Mouse (Mus musculus) Muller cell, postnatal 12 days (primary cell): ENCODE results near the gene Baiap2l2.

Source experiments
- DNase-seq: peaks from one replicate; pipeline ENCODE4 v3.0.0-alpha.2; 2015; ENCODE audit errors: inconsistent ontology term

Gene Baiap2l2

DNA sequence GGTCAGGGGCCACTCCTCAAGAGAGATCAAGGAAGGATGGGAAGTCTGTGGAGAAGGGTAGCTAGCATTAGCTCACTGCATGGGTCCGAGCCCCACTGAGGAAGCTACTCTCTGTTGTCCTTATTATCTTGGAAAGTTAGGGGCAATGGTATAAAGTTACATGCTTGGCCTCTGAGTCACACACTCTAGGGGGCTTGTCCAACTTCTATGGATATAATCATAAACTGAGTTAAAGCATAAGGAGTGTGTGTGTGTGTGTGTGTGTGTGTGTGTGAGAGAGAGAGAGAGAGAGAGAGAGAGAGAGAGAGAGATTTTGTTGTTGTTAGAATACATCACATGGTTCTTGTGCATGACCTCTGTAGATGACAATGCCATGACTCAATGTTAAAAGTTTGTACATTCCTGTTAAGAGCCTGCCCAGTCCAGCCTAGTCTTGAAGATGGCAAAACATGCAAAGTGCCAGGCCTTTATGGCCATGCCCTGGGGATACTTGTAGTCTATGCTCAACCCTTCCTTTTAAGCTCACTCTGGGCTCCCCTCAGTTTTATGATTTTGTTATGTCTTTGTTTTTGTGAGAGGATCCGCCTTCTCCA, 14.3 kb upstream of the Baiap2l2 start:
- peak; percentile 40 for DNase-seq

DNA sequence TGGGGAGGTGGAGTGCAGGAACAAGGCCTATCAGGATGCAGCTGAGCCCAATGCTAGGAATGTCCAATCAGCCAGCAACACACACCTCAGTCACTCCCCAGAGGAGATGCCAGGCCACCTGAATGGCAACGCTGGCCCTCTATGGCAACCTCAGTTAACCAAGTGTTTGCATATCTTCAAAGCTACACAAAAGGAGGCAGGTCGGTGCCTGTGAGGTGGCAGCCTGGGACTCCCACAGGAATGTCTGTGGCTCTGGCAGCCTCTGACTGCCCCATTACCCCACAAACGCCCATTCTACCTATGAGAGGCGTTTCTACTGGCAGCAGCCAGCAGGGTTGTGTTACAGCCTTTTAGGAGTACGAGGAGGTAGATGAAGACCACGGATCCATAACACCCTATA, 13.2 kb upstream of the Baiap2l2 start:
- DNase-seq, result no peak

DNA sequence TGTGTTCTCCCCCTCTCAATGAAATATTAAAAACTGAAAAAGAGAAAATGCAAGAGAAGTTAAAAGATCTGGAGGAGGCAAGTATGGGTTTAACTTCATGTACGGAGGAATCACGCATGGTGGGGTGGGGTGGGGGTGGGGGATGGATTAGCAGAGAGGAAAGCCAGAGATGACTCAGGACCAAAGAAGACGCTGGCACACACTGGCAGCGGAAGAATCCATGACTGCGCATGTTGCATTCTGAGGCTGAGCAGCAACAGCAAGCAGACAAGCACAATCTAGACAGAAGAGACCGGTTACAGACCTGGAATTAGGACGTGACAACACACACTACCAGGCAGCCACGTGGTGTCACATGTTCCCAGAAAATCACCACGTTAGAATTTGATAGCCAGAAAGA, 7.4 kb upstream of the Baiap2l2 start:
- no peak for DNase-seq

- DNase-seq, result no peak
These were observed 5.0 kb upstream of the Baiap2l2 start for GRCm38 (mm10) chr15:79290340-79290739.

GRCm38 (mm10) chr15:79289441-79289840, 4.1 kb upstream of the Baiap2l2 start:
- no peak for DNase-seq

DNA sequence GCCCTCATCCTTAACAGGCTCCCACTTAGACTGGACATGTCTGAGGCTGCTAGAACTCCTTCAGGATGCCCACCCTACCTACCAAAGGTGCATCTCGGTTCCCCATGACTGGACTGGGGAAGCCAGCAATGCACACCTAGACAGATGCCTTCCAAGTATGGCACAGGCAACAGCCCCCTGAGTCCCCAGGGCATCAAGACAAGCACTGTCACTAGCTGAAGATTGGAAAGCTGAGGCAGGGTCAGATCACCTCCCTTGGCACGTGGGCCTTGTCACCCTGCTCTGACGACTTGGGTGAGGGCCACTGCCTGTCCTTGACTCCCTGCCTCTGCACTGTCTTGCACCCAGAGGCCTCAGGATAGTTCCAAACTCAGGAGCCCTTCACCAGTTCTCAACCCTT, 3.0 kb upstream of the Baiap2l2 start:
- DNase-seq, result no peak

DNA sequence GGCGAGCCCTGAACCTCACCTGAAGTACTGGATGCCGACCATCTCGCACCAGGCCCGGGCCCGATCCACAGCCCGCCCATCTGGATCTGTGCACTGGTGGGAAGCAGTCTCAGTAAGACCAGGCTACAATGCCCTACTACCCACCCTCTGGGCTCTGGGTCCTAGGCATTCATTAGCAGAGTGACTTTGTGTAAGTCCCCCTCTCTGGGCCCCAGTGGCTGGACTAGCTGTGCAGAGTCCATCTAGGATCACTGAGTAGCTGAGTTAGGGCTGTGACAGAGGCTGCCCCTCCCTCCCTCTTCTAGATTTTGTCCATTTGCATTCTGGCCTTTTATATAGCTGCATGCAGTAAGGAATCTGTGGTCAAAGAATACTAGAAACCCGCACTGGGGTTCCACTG, 1.8 kb upstream of the Baiap2l2 start:
- DNase-seq, result no peak

- DNase-seq, result no peak
These were observed 804 bp upstream of the Baiap2l2 start for GRCm38 (mm10) chr15:79286141-79286540.

DNA sequence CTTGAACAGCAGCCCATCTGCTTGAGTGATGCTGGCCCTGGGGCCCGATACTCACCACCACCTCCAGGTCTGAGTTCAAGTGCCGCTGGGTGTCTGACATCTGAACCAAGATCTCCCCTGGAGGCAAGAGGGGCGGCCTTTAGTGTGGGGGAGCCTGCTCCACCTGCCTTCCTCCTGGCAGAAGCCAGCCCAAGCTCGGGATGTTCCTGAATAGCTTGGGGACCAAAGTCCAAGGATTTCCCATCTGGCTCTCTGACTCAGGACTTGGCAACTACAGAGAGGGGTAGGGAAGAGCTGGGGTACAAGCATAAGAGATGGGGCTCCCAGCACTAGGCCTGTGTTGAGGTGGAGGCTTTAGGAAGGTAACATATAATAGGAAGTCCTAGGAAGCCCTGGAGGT, 2.0 kb downstream of the Baiap2l2 start:
- DNase-seq, result no peak

- no peak for DNase-seq
These were observed 2.9 kb downstream of the Baiap2l2 start for GRCm38 (mm10) chr15:79282434-79282833.

DNA sequence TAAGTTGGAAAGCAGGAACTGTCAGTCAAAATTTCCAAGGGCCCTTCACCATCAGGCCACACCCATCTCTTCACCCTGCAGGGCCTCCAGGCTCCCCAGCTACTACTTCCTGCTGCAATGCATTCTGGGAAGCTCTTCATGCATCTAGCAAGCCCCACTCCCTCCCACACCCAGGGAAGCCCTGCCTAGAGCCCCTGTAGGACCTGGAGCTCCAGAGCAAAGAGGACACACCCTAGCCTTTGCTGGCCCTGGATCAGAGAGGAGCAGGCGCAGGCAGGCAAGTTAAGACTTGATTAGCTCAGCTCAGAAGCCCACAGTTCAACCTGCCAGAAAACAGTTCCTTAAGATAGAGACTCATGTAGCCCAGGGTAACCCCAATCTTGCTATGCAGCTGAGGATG, 3.9 kb downstream of the Baiap2l2 start:
- no peak for DNase-seq

DNA sequence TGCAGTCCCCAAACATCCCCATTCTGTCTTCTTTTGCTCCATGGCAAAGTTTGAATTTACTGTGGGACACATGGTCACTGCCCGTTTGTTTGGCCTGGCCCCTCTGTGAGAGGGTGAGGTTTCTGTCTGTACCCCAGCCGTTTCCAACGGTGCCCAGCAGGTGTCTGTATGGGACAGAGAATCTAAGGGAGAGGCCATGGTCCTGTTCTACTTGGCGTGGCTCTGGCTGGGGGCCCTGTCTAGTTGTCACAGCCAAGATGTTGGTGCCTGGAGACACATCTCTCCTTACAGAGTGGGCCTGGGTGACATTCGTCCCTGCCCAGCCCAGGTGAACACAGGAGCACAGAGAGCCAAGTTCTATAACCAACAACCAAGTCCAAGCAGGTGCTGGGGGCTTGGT, 4.5 kb downstream of the Baiap2l2 start:
- peak; percentile 14 for DNase-seq

DNA sequence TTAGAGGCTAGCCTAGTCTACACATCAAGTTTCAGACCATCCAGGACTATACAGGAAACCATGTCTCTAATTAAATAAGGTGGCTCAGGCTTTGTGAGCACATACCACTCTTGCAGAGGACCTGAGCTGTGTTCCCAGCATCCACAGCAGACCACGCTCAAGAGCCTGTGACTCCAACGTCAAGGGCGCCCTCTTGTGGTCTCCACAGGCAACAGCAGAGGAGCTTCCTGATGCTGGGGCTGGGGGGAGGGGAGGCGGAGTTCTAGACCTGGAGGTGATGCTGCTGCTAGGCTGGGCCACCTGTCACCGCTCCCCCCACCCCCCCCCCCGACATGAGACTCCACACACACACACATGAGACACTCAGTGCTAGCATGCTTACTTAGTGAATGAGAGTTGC, 5.1 kb downstream of the Baiap2l2 start:
- DNase-seq, result no peak

DNA sequence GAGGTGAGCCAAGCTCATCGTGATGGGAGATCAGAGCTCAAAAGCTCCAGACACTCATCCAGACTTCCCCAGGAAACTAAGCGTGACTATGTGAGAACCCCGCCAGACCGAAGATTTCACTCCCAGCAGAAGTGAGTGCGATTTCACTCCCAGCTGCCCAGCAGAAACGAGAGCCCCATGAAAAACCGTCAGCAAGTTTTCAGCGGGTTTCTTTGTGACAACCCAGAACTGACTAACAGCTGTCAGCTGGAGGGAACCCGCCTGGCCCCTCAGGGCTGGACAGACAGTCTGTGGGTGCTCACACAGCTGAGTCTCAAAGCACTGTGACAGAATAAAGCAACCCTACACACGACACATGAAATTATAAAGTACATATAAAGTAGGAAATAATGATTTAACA, 7.6 kb downstream of the Baiap2l2 start:
- no peak for DNase-seq

DNA sequence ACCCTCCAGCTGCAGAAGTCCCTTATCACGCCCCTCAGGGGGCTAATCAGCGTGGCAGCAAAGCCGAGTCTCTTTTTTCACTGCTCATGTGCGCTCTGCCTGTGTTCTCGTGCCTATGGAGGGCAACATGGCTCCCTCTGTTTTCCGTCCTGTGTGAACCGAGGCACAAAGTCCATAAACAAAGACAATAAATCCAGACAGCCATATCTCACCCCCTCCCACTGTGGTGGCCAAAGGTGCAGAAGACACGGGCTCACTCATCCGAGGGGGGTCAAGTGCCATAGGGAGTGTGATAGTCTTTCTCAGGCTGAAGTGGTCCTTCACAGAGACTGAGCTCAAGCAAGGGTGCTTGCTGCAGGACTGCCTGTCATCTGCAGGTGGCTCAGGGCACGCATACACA, 12.3 kb downstream of the Baiap2l2 start:
- no peak for DNase-seq

DNA sequence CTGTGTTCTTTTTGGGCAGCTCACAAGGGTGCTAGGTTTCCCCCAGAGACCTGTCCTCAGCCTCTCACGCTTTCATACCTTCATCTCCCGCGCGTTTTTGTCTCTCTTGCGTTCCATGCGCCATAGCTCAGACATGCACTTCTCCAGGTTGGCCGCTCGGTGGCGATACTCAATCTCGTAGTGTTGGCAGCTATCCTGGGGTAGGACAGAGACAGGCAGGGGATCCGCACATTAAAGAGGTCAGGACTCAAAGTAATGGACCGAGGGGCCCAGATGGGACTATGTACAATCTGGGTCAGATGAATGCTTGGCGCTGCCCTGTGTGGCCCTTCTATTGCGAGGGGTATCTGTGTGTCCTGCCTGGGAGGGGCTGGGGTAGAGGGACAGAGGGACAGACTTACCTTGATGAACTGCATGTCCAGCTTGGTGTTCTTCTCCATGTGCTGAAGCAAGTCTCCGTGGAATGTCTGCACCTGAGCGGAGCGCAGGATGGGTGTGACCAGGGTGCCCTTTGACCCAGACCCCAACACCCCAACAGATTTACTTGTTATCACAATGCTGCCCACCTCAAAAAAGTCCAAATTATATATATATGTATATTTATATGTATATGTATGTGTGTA, 14.1 kb downstream of the Baiap2l2 start:
- peak; percentile 52 for DNase-seq

GRCm38 (mm10) chr15:79270317-79271123, 14.8 kb downstream of the Baiap2l2 start:
- peak; percentile 84 for DNase-seq

GRCm38 (mm10) chr15:79268521-79268920, 16.8 kb downstream of the Baiap2l2 start:
- DNase-seq, result no peak

- DNase-seq, result no peak
These were observed 20.0 kb downstream of the Baiap2l2 start for GRCm38 (mm10) chr15:79265384-79265783.

GRCm38 (mm10) chr15:79263726-79264125, 21.6 kb downstream of the Baiap2l2 start:
- no peak for DNase-seq

DNA sequence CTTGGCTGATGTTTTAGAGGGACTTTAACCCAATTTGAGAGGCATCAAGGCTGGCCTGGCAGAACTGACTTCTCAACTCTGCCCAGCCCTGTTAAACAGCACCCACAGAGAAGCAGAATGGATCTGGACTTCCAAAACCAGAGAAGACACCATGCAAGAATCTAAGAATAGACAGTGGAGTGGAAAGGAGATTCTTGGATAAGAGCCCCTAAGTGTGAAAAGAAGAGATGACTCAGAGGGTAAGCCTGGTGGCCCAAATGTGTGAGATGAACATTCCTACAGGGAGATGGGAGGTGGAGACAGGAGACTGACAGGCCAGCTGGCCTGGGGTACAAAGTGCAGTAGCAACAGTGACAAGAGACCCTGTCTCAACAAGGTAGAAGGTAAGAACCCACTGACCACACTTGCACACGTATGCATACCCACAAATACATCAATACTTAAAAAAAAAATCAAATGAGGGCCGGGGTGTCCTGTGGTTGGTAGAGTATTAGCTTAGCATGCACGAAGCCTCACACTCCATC, 22.5 kb downstream of the Baiap2l2 start:
- peak; percentile 33 for DNase-seq

DNA sequence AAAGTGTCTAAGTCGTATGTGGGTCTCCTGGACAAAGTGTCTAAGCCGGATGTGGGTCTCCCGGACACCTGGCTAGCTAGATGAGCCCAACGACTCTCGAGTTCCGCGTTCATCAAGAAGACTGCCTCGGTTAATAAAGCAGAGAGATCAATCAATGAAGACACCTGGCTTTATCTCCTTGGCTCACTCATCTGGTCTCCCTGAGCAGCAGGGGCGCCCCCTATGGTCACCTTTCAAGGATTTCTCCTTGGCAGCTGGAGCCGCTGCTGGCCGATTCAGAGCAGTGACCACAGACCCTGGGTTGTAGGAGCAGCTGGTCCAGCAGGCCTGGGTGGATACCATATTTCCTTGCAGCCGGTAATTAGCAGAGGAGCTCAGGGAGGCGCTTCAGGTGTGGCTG, 23.0 kb downstream of the Baiap2l2 start:
- no peak for DNase-seq

DNA sequence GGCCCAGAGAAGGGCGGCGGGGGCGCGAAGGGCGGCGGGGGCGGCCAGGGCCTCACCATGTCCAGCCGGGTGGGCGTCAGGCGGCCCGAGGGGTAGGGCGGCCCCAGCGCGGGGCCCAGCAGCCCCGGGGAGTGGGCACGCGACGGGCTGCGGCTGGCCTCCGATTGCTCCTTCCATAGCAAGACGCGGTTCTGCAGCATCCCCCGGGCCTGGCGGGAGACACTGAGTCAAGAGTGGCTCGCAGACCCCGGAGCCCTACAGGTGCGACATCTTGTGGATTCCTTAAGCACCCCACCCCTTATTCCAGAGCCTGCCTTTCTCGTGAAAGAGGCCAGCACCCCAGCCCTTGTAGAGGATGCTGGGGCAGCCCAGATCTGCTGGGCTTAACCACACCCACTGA, 23.6 kb downstream of the Baiap2l2 start:
- no peak for DNase-seq
